Mouse (Mus musculus) neural tube, embryonic 15.5 days (tissue): ENCODE data around the gene Nup107. TPM values are rescaled to one million over a fixed set of nuclear protein-coding genes. Genes with fewer than 3 reads are reported as not detected.

Source experiments
- ATAC-seq: fragments of 200-750 bp; cut with Nextera tagmentation; 2 replicates; pipeline ENCODE4 v1.8.0; 2017; ENCODE audit warnings: mild to moderate bottlenecking, moderate TSS enrichment, moderate library complexity; ENCODE audit not compliant: low FRiP score
- H3K27ac ChIP-seq: fragments of 300-500 bp; sonication (generic); replicated peaks from 2 replicates; pipeline ENCODE4 v1.5.1; 2015; ENCODE audit warnings: mild to moderate bottlenecking, inconsistent platforms
- H3K27me3 ChIP-seq: fragments of 300-500 bp; sonication (generic); replicated peaks from 2 replicates; pipeline ENCODE4 v1.6.1; 2015; ENCODE audit warnings: inconsistent platforms
- H3K36me3 ChIP-seq: fragments of 300-500 bp; sonication (generic); 2 replicates; pipeline ENCODE4 v1.6.1; 2015; ENCODE audit warnings: inconsistent platforms
- H3K4me1 ChIP-seq: fragments of 300-500 bp; sonication (generic); 2 replicates; pipeline ENCODE4 v1.6.1; 2015; ENCODE audit warnings: inconsistent platforms
- H3K4me2 ChIP-seq: fragments of 300-500 bp; sonication (generic); 2 replicates; pipeline ENCODE4 v1.6.1; 2015; ENCODE audit warnings: inconsistent platforms, mild to moderate bottlenecking, moderate library complexity
- H3K4me3 ChIP-seq: fragments of 300-500 bp; sonication (generic); replicated peaks from 2 replicates; pipeline ENCODE4 v1.5.1; 2015; ENCODE audit warnings: mild to moderate bottlenecking, inconsistent platforms
- H3K9ac ChIP-seq: fragments of 300-500 bp; sonication (generic); replicated peaks from 2 replicates; pipeline ENCODE4 v1.6.1; 2015; ENCODE audit warnings: mild to moderate bottlenecking, inconsistent platforms
- H3K9me3 ChIP-seq: fragments of 300-500 bp; sonication (generic); replicated peaks from 2 replicates; pipeline ENCODE4 v1.6.1; 2016; ENCODE audit warnings: inconsistent platforms
- WGBS: fragments of 180-500 bp; shearing (Covaris S2); methylation state at CpG from one replicate; pipeline ENCODE4 v1.1.7; 2015; ENCODE audit warnings: mixed read lengths; 5-methylcytosine and 5-hydroxymethylcytosine counted together
- polyA plus RNA-seq: library from polyadenylated mRNA; unstranded; fragments of >200 nt; fragmentation: Nextera tagmentation; extraction: Ambion mirVana; gene quantifications from 2 replicates; pipeline ENCODE4 v1.2.1, GENCODE M21; 2015

Gene Nup107
- polyA plus RNA-seq, 1 experiment from 2014 or later, result 28.2 TPM

DNA sequence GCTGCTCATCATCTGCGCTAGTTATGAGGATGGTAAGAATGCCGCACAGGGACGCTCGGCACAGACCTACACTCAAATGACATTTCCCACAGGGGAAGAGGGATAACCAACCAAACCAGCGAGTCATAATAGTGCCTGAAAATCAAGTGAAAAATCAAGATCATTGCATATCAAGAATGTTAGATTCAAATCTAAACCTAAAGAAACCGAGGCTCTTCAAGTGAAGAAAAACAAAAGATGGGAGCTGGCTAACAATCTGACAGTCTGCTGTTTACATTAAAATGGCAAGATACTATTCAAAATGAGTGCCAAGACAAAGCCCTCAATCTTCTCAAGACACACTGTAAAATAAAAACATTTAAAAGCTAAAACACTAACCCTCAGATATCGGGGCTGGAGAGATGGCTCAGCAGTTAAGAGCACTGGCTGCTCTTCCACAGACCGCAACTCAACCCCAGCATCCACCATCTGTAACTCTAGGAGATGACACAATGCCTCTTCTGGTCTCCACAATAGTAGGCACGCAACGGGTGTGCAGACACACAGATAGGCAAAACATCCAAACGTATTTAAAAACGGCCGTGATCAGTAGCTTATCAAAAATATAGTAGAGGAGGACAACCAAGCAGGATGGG lies 8.6 kb downstream of the Nup107 start:
- Histone ChIP-seq H3K27me3 (no peaks in the 10 kb centered on the region), H3K4me2 (no peak overlapping the region), H3K9ac (no peak overlapping the region), H3K27ac (no peak overlapping the region), H3K36me3 (peaks cover 61% of the 10 kb centered on the region), H3K4me1 (no peaks in the 10 kb centered on the region), H3K4me3 (no peak overlapping the region), H3K9me3 (no peaks in the 10 kb centered on the region)
- WGBS, result 95% methylated on average over 13 of the region's 13 CpGs
- no peak for ATAC-seq

DNA sequence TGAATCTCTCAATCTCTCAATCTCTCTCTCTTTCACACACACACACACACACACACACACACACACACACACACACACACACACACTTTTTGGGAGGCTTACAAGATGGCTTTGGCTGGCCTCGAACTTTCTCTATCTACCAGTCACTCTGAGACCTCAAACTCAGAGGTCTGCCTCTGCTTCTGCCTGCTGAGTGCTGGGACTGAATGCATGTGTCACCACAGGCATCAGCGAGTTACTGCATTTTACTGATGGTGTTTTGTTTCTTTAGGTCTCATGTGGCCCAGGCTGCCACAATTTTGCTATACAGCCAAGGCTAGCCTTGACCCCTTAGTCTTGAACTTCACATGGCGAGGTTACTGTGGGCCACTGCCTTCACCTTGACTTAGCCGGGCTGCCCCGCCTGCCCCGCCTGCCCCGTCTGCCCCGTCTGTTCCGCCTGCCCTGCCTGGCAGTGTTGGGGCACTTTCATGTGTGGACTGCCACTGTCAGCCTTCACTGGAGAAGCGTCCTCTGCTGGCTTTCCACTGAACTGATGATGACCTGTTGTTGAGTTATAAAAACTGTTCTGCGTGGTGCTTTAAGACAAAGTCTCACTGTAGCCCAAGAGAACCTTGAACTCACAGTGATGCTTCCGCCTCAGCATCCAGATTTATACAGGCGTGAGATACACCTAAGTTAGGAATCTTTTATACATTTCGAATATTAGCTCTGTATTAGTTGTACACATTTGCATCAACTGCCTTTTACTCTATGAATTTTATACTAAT lies 9.8 kb downstream of the Nup107 start:
- Histone ChIP-seq H3K9ac (no peak overlapping the region), H3K27ac (no peak overlapping the region), H3K27me3 (no peaks in the 10 kb centered on the region), H3K4me3 (no peak overlapping the region), H3K4me2 (no peak overlapping the region), H3K36me3 (peaks cover 67% of the 10 kb centered on the region), H3K4me1 (no peaks in the 10 kb centered on the region), H3K9me3 (no peaks in the 10 kb centered on the region)
- 96% methylated on average over 14 of the region's 14 CpGs for WGBS
- ATAC-seq, result no peak

DNA sequence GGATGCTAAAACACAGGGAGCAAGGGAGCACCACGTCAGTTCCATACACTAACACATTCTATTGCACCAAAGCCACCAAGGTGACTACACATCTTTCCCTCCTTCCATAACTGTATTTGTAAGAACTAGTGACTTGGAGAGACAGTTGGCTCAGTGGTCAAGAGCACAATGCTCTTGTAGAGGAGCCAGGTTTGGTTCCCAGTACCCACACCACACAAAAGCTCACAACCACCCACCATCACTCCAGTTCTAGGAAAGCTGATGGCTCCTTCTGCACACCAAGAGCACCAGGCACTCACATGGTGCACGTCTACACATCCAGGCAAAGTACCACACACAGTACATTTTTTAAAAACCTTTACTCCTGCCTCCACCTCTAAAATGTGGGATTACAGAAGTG lies 10.4 kb downstream of the Nup107 start:
- no peak overlapping the region for H3K4me3 ChIP-seq
- no peak overlapping the region for H3K4me2 ChIP-seq
- H3K9me3 ChIP-seq, result no peaks in the 10 kb centered on the region
- ATAC-seq, result no peak
- no peaks in the 10 kb centered on the region for H3K27me3 ChIP-seq
- no peak overlapping the region for H3K27ac ChIP-seq
- H3K4me1 ChIP-seq, result no peaks in the 10 kb centered on the region
- H3K9ac ChIP-seq, result no peak overlapping the region
- H3K36me3 ChIP-seq, result peaks cover 70% of the 10 kb centered on the region
- 100% methylated on average over 2 of the region's 2 CpGs for WGBS

DNA sequence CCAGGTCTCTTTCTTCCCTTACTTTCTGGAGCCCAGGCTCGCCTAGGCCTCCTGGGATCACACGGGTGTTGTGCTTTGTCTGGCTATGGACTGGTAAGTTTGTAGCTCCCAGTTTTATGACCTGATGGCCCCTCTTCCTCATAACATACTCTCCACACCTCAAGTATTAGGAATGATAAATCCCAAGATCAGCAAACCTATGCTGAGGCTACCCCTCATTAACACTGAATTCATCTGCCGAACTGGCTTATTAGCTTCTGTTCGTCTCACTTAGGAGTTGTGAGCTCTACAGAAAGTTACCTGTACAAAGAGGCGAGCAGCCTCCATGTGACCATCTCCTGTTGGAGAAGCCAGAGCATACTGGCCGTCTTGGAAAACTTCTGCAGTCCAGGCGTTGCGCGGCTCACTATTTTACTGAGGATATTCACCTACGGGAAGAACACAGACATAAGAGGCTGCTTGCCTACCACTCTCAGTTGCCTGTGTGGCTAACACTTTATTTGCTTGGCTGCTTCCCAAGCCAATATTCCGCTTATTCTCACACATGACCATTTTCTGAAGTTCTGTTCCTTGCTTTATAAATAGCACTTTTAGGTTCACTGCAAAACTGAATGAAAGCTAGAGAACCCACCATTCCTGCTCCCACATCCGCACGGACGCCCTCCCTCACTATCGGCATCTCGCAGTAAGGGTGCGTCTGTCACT lies 11.3 kb downstream of the Nup107 start:
- no peak overlapping the region for H3K4me2 ChIP-seq
- ATAC-seq, result no peak
- peaks cover 69% of the 10 kb centered on the region for H3K36me3 ChIP-seq
- no peak overlapping the region for H3K4me3 ChIP-seq
- 96% methylated on average over 17 of the region's 17 CpGs for WGBS
- H3K4me1 ChIP-seq, result no peaks in the 10 kb centered on the region
- H3K9ac ChIP-seq, result no peak overlapping the region
- H3K27ac ChIP-seq, result no peak overlapping the region
- H3K27me3 ChIP-seq, result no peaks in the 10 kb centered on the region
- no peaks in the 10 kb centered on the region for H3K9me3 ChIP-seq

DNA sequence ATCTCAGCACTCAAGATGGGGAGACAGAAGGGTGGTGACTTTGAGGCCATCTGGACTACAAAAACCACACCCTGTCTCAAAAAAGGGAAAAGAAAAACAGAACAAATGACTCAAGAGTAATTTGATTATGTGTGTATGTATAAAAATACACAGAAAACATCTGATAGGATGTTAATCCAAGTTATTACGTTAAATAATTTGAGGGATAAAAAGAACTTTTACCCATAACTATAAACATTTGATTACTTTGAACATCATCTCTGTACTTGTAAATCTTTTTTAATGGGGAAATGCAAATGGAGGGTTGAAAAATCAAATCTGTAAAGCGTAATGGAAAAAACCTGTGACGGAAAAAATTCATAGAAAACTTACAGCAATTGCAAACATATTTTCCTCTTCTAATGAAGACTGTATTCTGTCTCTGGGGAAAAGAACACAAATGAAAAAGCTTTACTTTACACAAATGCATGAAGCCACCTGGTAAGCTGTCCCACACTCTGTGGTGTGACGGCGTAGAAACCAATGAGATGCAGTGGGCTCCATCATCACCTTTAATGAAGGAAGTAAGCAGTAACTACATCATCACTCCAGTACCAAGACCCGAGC lies 12.1 kb downstream of the Nup107 start:
- no peak for ATAC-seq
- H3K4me3 ChIP-seq, result no peak overlapping the region
- no peaks in the 10 kb centered on the region for H3K27me3 ChIP-seq
- H3K9me3 ChIP-seq, result no peaks in the 10 kb centered on the region
- H3K27ac ChIP-seq, result no peak overlapping the region
- no peak overlapping the region for H3K9ac ChIP-seq
- no peaks in the 10 kb centered on the region for H3K4me1 ChIP-seq
- no peak overlapping the region for H3K4me2 ChIP-seq
- 90% methylated on average over 6 of the region's 6 CpGs for WGBS
- H3K36me3 ChIP-seq, result peaks cover 68% of the 10 kb centered on the region

DNA sequence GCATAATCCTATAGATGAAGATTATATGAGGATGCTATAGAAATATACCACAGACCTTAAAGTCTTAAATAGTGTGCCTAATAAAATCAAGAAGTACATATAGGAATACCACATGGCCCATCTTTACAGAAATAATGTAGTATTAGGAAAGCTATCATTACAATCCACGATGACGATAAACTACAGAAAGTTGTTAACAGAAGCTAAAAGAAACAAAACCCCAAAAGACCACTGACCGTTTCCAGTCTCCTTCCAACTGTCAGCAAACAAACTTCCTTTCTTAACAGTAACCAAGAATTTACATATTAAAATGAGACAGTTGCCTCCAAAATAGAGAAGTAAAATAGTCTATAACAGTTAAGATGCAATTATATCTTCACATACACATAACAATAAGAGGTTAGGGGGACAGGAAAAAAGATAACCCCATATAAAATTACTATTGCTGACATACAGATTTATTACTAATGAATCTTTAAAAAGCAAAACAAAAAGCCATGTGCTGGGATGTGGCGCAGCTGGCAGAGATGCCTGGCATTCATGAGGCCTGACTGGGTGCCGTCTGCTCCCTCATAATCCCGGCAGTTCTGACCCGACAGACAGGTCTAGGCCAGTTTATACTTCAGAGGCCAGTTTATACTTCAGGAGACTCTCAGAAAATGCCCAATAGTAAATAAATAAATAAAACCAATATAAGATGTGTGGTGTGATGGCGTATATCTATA lies 12.8 kb downstream of the Nup107 start:
- peaks cover 72% of the 10 kb centered on the region for H3K36me3 ChIP-seq
- WGBS, result 79% methylated on average over 8 of the region's 8 CpGs

DNA sequence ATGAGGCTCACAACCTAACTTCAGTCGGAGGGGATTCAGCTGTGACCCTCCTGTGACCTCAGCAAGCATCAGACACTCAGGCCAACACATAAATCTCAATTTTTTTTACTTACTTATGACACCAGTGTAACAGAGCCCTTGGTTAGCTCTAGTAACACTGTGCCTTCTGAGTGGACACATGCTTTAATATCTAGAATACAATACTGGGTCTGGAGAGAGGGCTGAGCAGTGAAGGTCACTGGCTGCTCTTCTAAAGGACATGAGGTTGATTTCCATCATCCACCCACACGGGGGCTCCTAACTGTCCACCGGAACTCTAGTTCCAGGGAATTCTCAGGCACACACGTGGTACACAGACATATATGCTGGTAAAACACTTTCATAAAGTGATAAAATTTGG lies 13.6 kb downstream of the Nup107 start:
- H3K4me1 ChIP-seq, result no peaks in the 10 kb centered on the region
- H3K9me3 ChIP-seq, result no peaks in the 10 kb centered on the region
- 88% methylated on average over 4 of the region's 4 CpGs for WGBS
- no peak overlapping the region for H3K27ac ChIP-seq
- ATAC-seq, result no peak
- no peak overlapping the region for H3K9ac ChIP-seq
- peaks cover 76% of the 10 kb centered on the region for H3K36me3 ChIP-seq
- H3K27me3 ChIP-seq, result no peaks in the 10 kb centered on the region
- no peak overlapping the region for H3K4me2 ChIP-seq
- H3K4me3 ChIP-seq, result no peak overlapping the region

More for the DNA sequence above, 12.8 kb downstream of the Nup107 start:
- no peaks in the 10 kb centered on the region for H3K9me3 ChIP-seq
- no peak overlapping the region for H3K4me2 ChIP-seq
- no peak overlapping the region for H3K27ac ChIP-seq
- no peaks in the 10 kb centered on the region for H3K27me3 ChIP-seq
- no peak overlapping the region for H3K9ac ChIP-seq
- no peak overlapping the region for H3K4me3 ChIP-seq
- no peak for ATAC-seq
- no peaks in the 10 kb centered on the region for H3K4me1 ChIP-seq

DNA sequence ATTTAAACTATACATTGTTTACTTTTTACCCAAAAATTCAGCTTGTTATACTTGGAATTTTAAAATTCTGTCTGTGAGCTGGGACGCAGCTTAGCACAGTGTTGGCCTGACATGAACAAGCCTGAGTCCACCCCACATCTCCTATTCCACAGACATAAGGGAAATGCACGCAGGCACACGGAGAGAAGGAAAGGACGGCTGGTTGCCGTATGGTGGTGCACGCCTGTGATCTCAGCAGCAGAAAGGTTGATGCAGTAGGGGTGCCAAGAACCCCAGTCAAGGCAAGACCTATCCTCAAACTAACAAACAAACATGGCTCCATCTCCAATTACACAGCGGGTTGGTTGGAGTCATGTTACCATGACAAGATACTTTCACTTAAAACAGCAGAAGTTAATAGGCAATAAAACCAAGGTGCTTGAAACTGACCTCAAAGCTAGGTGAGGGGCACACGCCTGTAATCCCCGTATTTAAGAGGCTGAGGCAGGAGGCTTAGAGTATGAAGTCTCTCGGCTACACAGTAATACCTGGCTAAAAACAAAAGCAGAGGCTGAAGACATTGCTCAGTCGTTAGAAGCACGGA lies 14.1 kb downstream of the Nup107 start:
- WGBS, result 95% methylated on average over 12 of the region's 12 CpGs
- Histone ChIP-seq H3K4me2 (no peak overlapping the region), H3K27ac (no peak overlapping the region), H3K9me3 (no peaks in the 10 kb centered on the region), H3K27me3 (no peaks in the 10 kb centered on the region), H3K36me3 (peaks cover 73% of the 10 kb centered on the region), H3K4me3 (no peak overlapping the region), H3K4me1 (no peaks in the 10 kb centered on the region), H3K9ac (no peak overlapping the region)
- no peak for ATAC-seq

DNA sequence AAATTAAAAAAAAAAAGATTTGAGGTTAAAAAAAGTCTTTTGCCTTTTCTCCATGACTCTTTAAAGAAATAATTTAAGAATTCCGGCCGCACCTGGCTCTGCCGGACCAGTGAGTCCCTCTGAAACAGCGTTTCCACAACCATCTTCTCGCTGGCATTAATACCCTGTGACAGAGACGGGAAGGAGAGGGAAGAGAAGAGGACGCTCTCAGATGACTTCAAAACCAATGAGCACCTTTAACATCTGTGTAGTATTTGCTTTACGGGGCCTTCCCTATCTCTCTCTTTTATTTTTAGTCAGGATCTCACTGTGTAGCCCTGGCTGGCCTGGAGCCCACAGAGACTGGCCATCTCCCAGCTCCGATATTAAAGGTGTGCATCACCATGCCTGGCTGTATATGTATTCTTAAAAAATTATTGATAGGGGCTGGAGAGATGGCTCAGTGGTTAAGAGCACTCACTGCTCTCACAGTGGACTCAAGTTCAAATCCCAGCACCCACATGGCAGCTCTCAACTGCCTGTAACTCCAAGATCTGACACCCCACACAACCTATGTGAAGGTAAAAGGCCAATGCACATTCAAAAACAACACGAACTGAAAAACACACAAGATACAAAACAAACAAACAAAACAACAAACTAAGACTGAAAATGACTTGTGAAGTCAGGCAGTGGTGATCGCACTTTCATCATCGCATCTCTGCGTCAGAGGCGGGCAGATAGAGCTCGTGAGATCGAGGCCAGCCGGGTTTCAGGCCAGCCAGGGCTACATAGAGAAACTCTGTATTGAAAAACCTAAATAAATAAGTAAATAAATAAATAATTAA lies 14.8 kb downstream of the Nup107 start:
- H3K27me3 ChIP-seq, result no peaks in the 10 kb centered on the region

DNA sequence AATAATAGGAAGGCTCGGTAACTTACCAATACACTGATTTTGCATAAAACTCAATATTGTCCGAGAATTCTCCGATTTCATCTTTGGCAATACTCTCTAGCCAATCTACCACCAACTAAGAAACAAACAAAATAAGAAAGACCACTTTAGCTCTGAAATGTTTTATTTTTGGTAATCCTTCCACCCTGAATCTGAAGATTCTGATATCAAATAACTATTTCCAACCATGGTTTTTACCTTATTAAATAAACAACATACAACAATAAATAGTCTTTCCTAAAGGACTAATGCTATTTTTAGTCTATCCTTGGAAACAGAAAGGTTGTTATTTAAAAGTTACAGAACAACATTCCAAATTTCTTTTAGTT lies 15.4 kb downstream of the Nup107 start:
- H3K36me3 ChIP-seq, result peaks cover 79% of the 10 kb centered on the region
- H3K4me2 ChIP-seq, result no peak overlapping the region
- H3K27ac ChIP-seq, result no peak overlapping the region
- no peak for ATAC-seq
- no peaks in the 10 kb centered on the region for H3K27me3 ChIP-seq
- no peaks in the 10 kb centered on the region for H3K4me1 ChIP-seq
- no peaks in the 10 kb centered on the region for H3K9me3 ChIP-seq
- no peak overlapping the region for H3K9ac ChIP-seq
- H3K4me3 ChIP-seq, result no peak overlapping the region
- 96% methylated on average over 3 of the region's 3 CpGs for WGBS

More for the DNA sequence above, 14.8 kb downstream of the Nup107 start:
- no peak overlapping the region for H3K4me3 ChIP-seq
- no peak overlapping the region for H3K27ac ChIP-seq
- no peaks in the 10 kb centered on the region for H3K4me1 ChIP-seq
- no peak overlapping the region for H3K4me2 ChIP-seq
- WGBS, result 97% methylated on average over 17 of the region's 17 CpGs
- H3K36me3 ChIP-seq, result peaks cover 78% of the 10 kb centered on the region
- no peak overlapping the region for H3K9ac ChIP-seq
- H3K9me3 ChIP-seq, result no peaks in the 10 kb centered on the region
- no peak for ATAC-seq
